8 mouse cellular contexts compared by ENCODE assay signal in genomic region chr11:59809071-59809669, GRCm38 (mm10). TPM values are rescaled to one million over a fixed set of nuclear protein-coding genes. Genes with fewer than 3 reads are reported as not detected.
DNase-seq lines count a peak whose midpoint lies in the region; ATAC-seq and TF ChIP-seq lines count a peak whose summit lies in the region.

No protein-coding gene starts in this region.

- H3K27ac ChIP-seq in embryonic fibroblast, embryonic 13.5 days (ENCODE audit: insufficient read depth, low read length) = peak overlapping the region; percentile 98
- peak overlapping the region; percentile 99 for H3K27ac ChIP-seq in hindbrain, embryonic 13.5 days
- peak overlapping the region; percentile 97 for H3K27ac ChIP-seq in liver, embryonic 11.5 days (ENCODE audit: low read depth, low read length)

- under 1% methylated on average over 15 of the region's 15 CpGs for WGBS in hindbrain, embryonic 13.5 days
- under 1% methylated on average over 15 of the region's 15 CpGs for whole genome bisulfite sequencing in liver, embryonic 11.5 days

- ATAC-seq in G1E (ENCODE audit: extremely low read depth, insufficient number of reproducible peaks, low FRiP score, poor library complexity, severe bottlenecking) = peak; percentile 47
- peak; percentile 33 for ATAC-seq in hindbrain, embryonic 13.5 days (ENCODE audit: low FRiP score)
- ATAC-seq in liver, embryonic 11.5 days (replicated peaks; ENCODE audit: low FRiP score) = peak; percentile 61

- H3K27me3 ChIP-seq in G1E (ENCODE audit: insufficient read depth, low read length) (no peaks in the 10 kb centered on the region), myocyte (ENCODE audit: control insufficient read depth, insufficient read depth, insufficient read length) (no peaks in the 10 kb centered on the region)
- no peaks in the 10 kb centered on the region for H3K27me3 ChIP-seq in hindbrain, embryonic 13.5 days
- no peaks in the 10 kb centered on the region for H3K27me3 ChIP-seq in liver, embryonic 11.5 days (replicated peaks; ENCODE audit: control insufficient read depth, insufficient read depth, low read length)

- peak overlapping the region; percentile 90 for H3K9ac ChIP-seq in hindbrain, embryonic 13.5 days
- H3K9ac ChIP-seq in liver, embryonic 11.5 days (ENCODE audit: low read depth, low read length) = peak overlapping the region; percentile 93

- no peak for TF ChIP-seq POLR2A in embryonic fibroblast, embryonic 13.5 days (IDR thresholded peaks at IDR 0.05; ENCODE audit: low read depth, low read length)
- TF ChIP-seq POLR2A in myocyte (IDR thresholded peaks at IDR 0.05; ENCODE audit: insufficient read length, low read depth) = no peak

- peak overlapping the region; percentile 76 for H3ac ChIP-seq in myocyte (ENCODE audit: control insufficient read depth, insufficient read length)

- no peaks in the 10 kb centered on the region for H3K9me3 ChIP-seq in G1E (replicated peaks)
- H3K9me3 ChIP-seq in hindbrain, embryonic 13.5 days = no peaks in the 10 kb centered on the region
- no peaks in the 10 kb centered on the region for H3K9me3 ChIP-seq in liver, embryonic 11.5 days (ENCODE audit: control insufficient read depth, low read length)

- peak; percentile 39 for DNase-seq in adrenal gland, adult 8-10 months
- no peak for DNase-seq in adrenal gland, postnatal 25 days
- DNase-seq in G1E (ENCODE audit: low spot score) = peak; percentile 86
- no peak for DNase-seq in liver, embryonic 11.5 days (ENCODE audit: low spot score)
- no peak for DNase-seq in left cerebral cortex, adult 9 months (ENCODE audit: low spot score in 2 of 2)

- H3K36me3 ChIP-seq in G1E (replicated peaks) = peaks cover 58% of the 10 kb centered on the region
- peaks cover 36% of the 10 kb centered on the region for H3K36me3 ChIP-seq in hindbrain, embryonic 13.5 days
- peaks cover 23% of the 10 kb centered on the region for H3K36me3 ChIP-seq in liver, embryonic 11.5 days (ENCODE audit: control insufficient read depth, insufficient read depth, low read length)
- no peaks in the 10 kb centered on the region for H3K36me3 ChIP-seq in myocyte (ENCODE audit: control insufficient read depth, insufficient read depth)

- peaks cover 49% of the 10 kb centered on the region for H3K4me1 ChIP-seq in G1E (ENCODE audit: insufficient read depth, low read depth, low read length)
- 0 out of 2 replicates have a peak, but pooled peaks cover 10% of the 10 kb centered on the region for H3K4me1 ChIP-seq in embryonic fibroblast, embryonic 13.5 days (ENCODE audit: control insufficient read depth, insufficient read depth, low read length)
- H3K4me1 ChIP-seq in hindbrain, embryonic 13.5 days (replicated peaks) = peaks cover 27% of the 10 kb centered on the region
- H3K4me1 ChIP-seq in liver, embryonic 11.5 days (replicated peaks; ENCODE audit: control insufficient read depth, insufficient read depth, low read length) = peaks cover 11% of the 10 kb centered on the region

- peaks cover 25% of the 10 kb centered on the region for H3K79me2 ChIP-seq in myocyte (ENCODE audit: control insufficient read depth, insufficient read depth)

- peak overlapping the region; percentile 89 for H3K4me2 ChIP-seq in hindbrain, embryonic 13.5 days
- H3K4me2 ChIP-seq in liver, embryonic 11.5 days = peak overlapping the region; percentile 98
- H3K4me2 ChIP-seq in myocyte (ENCODE audit: low read depth) = peak overlapping the region; percentile 99

- TF ChIP-seq CTCF in G1E (IDR thresholded peaks at IDR 0.05; ENCODE audit: low read depth, low read length) = no peak
- no peak for TF ChIP-seq CTCF in embryonic fibroblast, embryonic 13.5 days (IDR thresholded peaks at IDR 0.05; ENCODE audit: borderline replicate concordance, insufficient read depth, low read length)

- H3K4me3 ChIP-seq in G1E (ENCODE audit: low read depth, low read length) = peak overlapping the region; percentile 95
- peak overlapping the region; percentile 91 for H3K4me3 ChIP-seq in embryonic fibroblast, embryonic 13.5 days (ENCODE audit: insufficient read depth, low read length)
- H3K4me3 ChIP-seq in hindbrain, embryonic 13.5 days = peak overlapping the region; percentile 86
- peak overlapping the region; percentile 87 for H3K4me3 ChIP-seq in liver, embryonic 11.5 days (ENCODE audit: low read depth, low read length)
- H3K4me3 ChIP-seq in myocyte = peak overlapping the region; percentile 99

TF ChIP-seq in myocyte, 11 proteins besides CTCF, POLR2A, EP300 and RAD21:
- no peak for TF ChIP-seq TCF3 (IDR thresholded peaks at IDR 0.05; ENCODE audit: insufficient read length, low read depth)
- peak; percentile 88 for TF ChIP-seq USF1 (IDR thresholded peaks at IDR 0.05; ENCODE audit: low read depth)
- TF ChIP-seq POLR2AphosphoS2 (IDR thresholded peaks at IDR 0.05; ENCODE audit: insufficient read length, low read depth) = no peak
- TF ChIP-seq E2F4 (IDR thresholded peaks at IDR 0.05; ENCODE audit: insufficient read depth) = no peak
- no peak for TF ChIP-seq TCF12 (IDR thresholded peaks at IDR 0.05; ENCODE audit: insufficient read depth, poor library complexity, severe bottlenecking)

RNA-seq across cellular contexts. Expression of gene Flcn, which starts 0.6 kb away (rescaled TPM):
- 10 to 100 TPM; 49.9 to 61.3 (median 57.3) TPM for total RNA-seq in adrenal gland, adult 8-10 months (2022)
- 50.9 and 52.6 TPM in 2 replicates for total RNA-seq in adrenal gland, postnatal 25 days (2021)
- 40.0 and 54.7 TPM in 2 replicates for total RNA-seq in G1E (2014; fragmentation: Nextera tagmentation)
- total RNA-seq in G1E (2017) = 60.9 and 69.8 TPM in 2 replicates
- 31.2 and 34.9 TPM in 2 replicates for polyA plus RNA-seq in G1E (2012)
- polyA plus RNA-seq in embryonic fibroblast, embryonic 13.5 days (2011; ENCODE audit: insufficient read length, low read depth, missing spikeins) = 18.4 and 21.4 TPM in 2 replicates
- 39.6 and 41.0 TPM in 2 replicates for polyA plus RNA-seq in hindbrain, embryonic 13.5 days (2015; fragmentation: Nextera tagmentation; extraction: Ambion mirVana)
- polyA plus RNA-seq in liver, embryonic 11.5 days (2014; fragmentation: Nextera tagmentation; extraction: Ambion mirVana) = 30.1 and 33.1 TPM in 2 replicates
- 43.9 TPM for polyA plus RNA-seq in myocyte (2012; fragmentation: generic; extraction: Trizol)

RNA-seq across cellular contexts. Expression of gene Pld6, which starts 21.7 kb away (rescaled TPM):
- total RNA-seq in adrenal gland, adult 8-10 months (2022) = 1 to 10 TPM in 3 of 4 experiments, under 1 TPM in 1; 0.81 to 2.4 (median 1.6) TPM
- 4.1 and 4.6 TPM in 2 replicates for total RNA-seq in adrenal gland, postnatal 25 days (2021)
- total RNA-seq in G1E (2014; fragmentation: Nextera tagmentation) (not detected in 2 replicates), G1E (2017) (not detected in 2 replicates)
- polyA plus RNA-seq in G1E (2012) (not detected in 2 replicates), myocyte (2012; fragmentation: generic; extraction: Trizol) (0.02 TPM)
- polyA plus RNA-seq in embryonic fibroblast, embryonic 13.5 days (2011; ENCODE audit: insufficient read length, low read depth, missing spikeins) = 0.74 TPM in 1 of 2 replicates, not detected in the other
- 4.7 and 5.0 TPM in 2 replicates for polyA plus RNA-seq in hindbrain, embryonic 13.5 days (2015; fragmentation: Nextera tagmentation; extraction: Ambion mirVana)
- polyA plus RNA-seq in liver, embryonic 11.5 days (2014; fragmentation: Nextera tagmentation; extraction: Ambion mirVana) = 1.5 and 1.8 TPM in 2 replicates

RNA-seq across cellular contexts. Expression of gene Nt5m, which starts 30.1 kb away (rescaled TPM):
- total RNA-seq in adrenal gland, adult 8-10 months (2022) = 10 to 100 TPM; 26.2 to 34.5 (median 32.1) TPM
- 26.7 and 30.1 TPM in 2 replicates for total RNA-seq in adrenal gland, postnatal 25 days (2021)
- total RNA-seq in G1E (2014; fragmentation: Nextera tagmentation) = 14.0 and 15.7 TPM in 2 replicates
- 19.3 and 20.2 TPM in 2 replicates for total RNA-seq in G1E (2017)
- 11.7 and 14.0 TPM in 2 replicates for polyA plus RNA-seq in G1E (2012)
- polyA plus RNA-seq in embryonic fibroblast, embryonic 13.5 days (2011; ENCODE audit: insufficient read length, low read depth, missing spikeins) = 13.1 and 15.3 TPM in 2 replicates
- 61.5 and 64.1 TPM in 2 replicates for polyA plus RNA-seq in hindbrain, embryonic 13.5 days (2015; fragmentation: Nextera tagmentation; extraction: Ambion mirVana)
- 26.1 and 26.2 TPM in 2 replicates for polyA plus RNA-seq in liver, embryonic 11.5 days (2014; fragmentation: Nextera tagmentation; extraction: Ambion mirVana)
- polyA plus RNA-seq in myocyte (2012; fragmentation: generic; extraction: Trizol) = 30.8 TPM

RNA-seq across cellular contexts. Expression of gene Cops3, which starts 30.5 kb away (rescaled TPM):
- total RNA-seq in adrenal gland, adult 8-10 months (2022) = 100 to 1,000 TPM in 2 of 4 experiments, 10 to 100 TPM in 2; 96.1 to 110 (median 102) TPM
- 103 and 105 TPM in 2 replicates for total RNA-seq in adrenal gland, postnatal 25 days (2021)
- total RNA-seq in G1E (2014; fragmentation: Nextera tagmentation) (157 and 165 TPM in 2 replicates), G1E (2017) (231 and 247 TPM in 2 replicates)
- polyA plus RNA-seq in G1E (2012) (15.2 and 20.8 TPM in 2 replicates), myocyte (2012; fragmentation: generic; extraction: Trizol) (65.7 TPM)
- polyA plus RNA-seq in embryonic fibroblast, embryonic 13.5 days (2011; ENCODE audit: insufficient read length, low read depth, missing spikeins) = 118 and 141 TPM in 2 replicates
- 205 and 210 TPM in 2 replicates for polyA plus RNA-seq in hindbrain, embryonic 13.5 days (2015; fragmentation: Nextera tagmentation; extraction: Ambion mirVana)
- polyA plus RNA-seq in liver, embryonic 11.5 days (2014; fragmentation: Nextera tagmentation; extraction: Ambion mirVana) = 211 and 226 TPM in 2 replicates

Comparison
In these comparisons a context has a peak if more than half of its experiments do, and no peak if none do; other contexts are left out.
1. DNase-seq: peak in adrenal gland, adult 8-10 months (single experiment) and G1E (single experiment); none in adrenal gland, postnatal 25 days (single experiment), liver, embryonic 11.5 days (single experiment) and left cerebral cortex, adult 9 months (0 of 2).
2. Peak in every context shown above with its lines, with median percentiles within 50 percentile points of each other: ATAC-seq, H3K4me3 ChIP-seq, H3K27ac ChIP-seq and H3K4me2 ChIP-seq.